Mouse (Mus musculus): ENCODE results near the gene Pde4c. TPM values are rescaled to one million over a fixed set of nuclear protein-coding genes. Genes with fewer than 3 reads are reported as not detected.
A peak's percentile ranks its signal among the peaks of the same experiment; 100 is the strongest.

Pde4c gene
- total RNA-seq (2015) (not detected in 2 replicates), total RNA-seq (2017) (not detected in 2 replicates)

GRCm38 (mm10) chr8:70723486-70724210, at the start of gene Pde4c:
Gene Pde4c (plus strand): TSS chr8:70723720.
- no peak for ATAC-seq (ENCODE audit: poor library complexity, severe bottlenecking)

- ATAC-seq (ENCODE audit: poor library complexity, severe bottlenecking): no peak
Measured at GRCm38 (mm10) chr8:70674109-70674508, 49.4 kb upstream of the Pde4c start.

- ATAC-seq (ENCODE audit: poor library complexity, severe bottlenecking): no peak
Measured at GRCm38 (mm10) chr8:70674716-70675115, 48.8 kb upstream of the Pde4c start.

GRCm38 (mm10) chr8:70675336-70675735, 48.2 kb upstream of the Pde4c start:
- 0 out of 2 replicates have a peak, but pooled peaks have one; percentile 14 for ATAC-seq (ENCODE audit: poor library complexity, severe bottlenecking)

- ATAC-seq (ENCODE audit: poor library complexity, severe bottlenecking): no peak
Measured at GRCm38 (mm10) chr8:70677451-70678080, 46.0 kb upstream of the Pde4c start.

- no peak for ATAC-seq (ENCODE audit: poor library complexity, severe bottlenecking)
Measured at GRCm38 (mm10) chr8:70678679-70679078, 44.8 kb upstream of the Pde4c start.

GRCm38 (mm10) chr8:70679404-70679803, 44.1 kb upstream of the Pde4c start:
- ATAC-seq (ENCODE audit: poor library complexity, severe bottlenecking): no peak

- ATAC-seq (ENCODE audit: poor library complexity, severe bottlenecking): no peak
Measured at GRCm38 (mm10) chr8:70680039-70680438, 43.5 kb upstream of the Pde4c start.

- no peak for ATAC-seq (ENCODE audit: poor library complexity, severe bottlenecking)
Measured at GRCm38 (mm10) chr8:70681410-70681809, 42.1 kb upstream of the Pde4c start.

GRCm38 (mm10) chr8:70682193-70682592, 41.3 kb upstream of the Pde4c start:
- ATAC-seq (ENCODE audit: poor library complexity, severe bottlenecking): no peak

- ATAC-seq (ENCODE audit: poor library complexity, severe bottlenecking): peak; percentile 72
Measured at GRCm38 (mm10) chr8:70682692-70683091, 40.8 kb upstream of the Pde4c start.

GRCm38 (mm10) chr8:70684291-70684690, 39.2 kb upstream of the Pde4c start:
- peak; percentile 38; the same call in 1 of the 2 replicates for ATAC-seq (ENCODE audit: poor library complexity, severe bottlenecking)

GRCm38 (mm10) chr8:70687576-70687975, 35.9 kb upstream of the Pde4c start:
- no peak for ATAC-seq (ENCODE audit: poor library complexity, severe bottlenecking)

- no peak for ATAC-seq (ENCODE audit: poor library complexity, severe bottlenecking)
Measured at GRCm38 (mm10) chr8:70688136-70688535, 35.4 kb upstream of the Pde4c start.

GRCm38 (mm10) chr8:70689892-70690390, 33.6 kb upstream of the Pde4c start:
- no peak for ATAC-seq (ENCODE audit: poor library complexity, severe bottlenecking)

GRCm38 (mm10) chr8:70691230-70691629, 32.3 kb upstream of the Pde4c start:
- ATAC-seq (ENCODE audit: poor library complexity, severe bottlenecking): no peak

GRCm38 (mm10) chr8:70691727-70692231, 31.7 kb upstream of the Pde4c start:
- ATAC-seq (ENCODE audit: poor library complexity, severe bottlenecking): no peak

- ATAC-seq (ENCODE audit: poor library complexity, severe bottlenecking): no peak
Measured at GRCm38 (mm10) chr8:70693636-70694035, 29.9 kb upstream of the Pde4c start.

GRCm38 (mm10) chr8:70695318-70696018, 28.1 kb upstream of the Pde4c start:
- peak; percentile 19 for ATAC-seq (ENCODE audit: poor library complexity, severe bottlenecking)

- no peak for ATAC-seq (ENCODE audit: poor library complexity, severe bottlenecking)
Measured at GRCm38 (mm10) chr8:70696019-70696885, 27.3 kb upstream of the Pde4c start.

Measured in megakaryocyte, adult 5-6 weeks (primary cell).